Mouse (Mus musculus) liver, embryonic 15.5 days (tissue): ENCODE measurements around the gene C5ar1. TPM values are rescaled to one million over a fixed set of nuclear protein-coding genes. Genes with fewer than 3 reads are reported as not detected.
A peak's percentile ranks its signal among the peaks of the same experiment; 100 is the strongest.
"Not testable (repeated sequence)": the region's sequence is repeated elsewhere in the genome, so short reads cannot be mapped to it uniquely, and the experiment has no call there.

Experiments used
- ATAC-seq: fragments of 200-750 bp; cut with Nextera tagmentation; 2 replicates; pipeline ENCODE4 v1.8.0; 2017; ENCODE audit warnings: moderate number of reproducible peaks, mild to moderate bottlenecking, moderate library complexity; ENCODE audit not compliant: insufficient read depth
- H3K27ac ChIP-seq: fragments of 300-500 bp; sonication (generic); replicated peaks from 2 replicates; pipeline ENCODE4 v1.5.1; 2015; ENCODE audit warnings: mild to moderate bottlenecking, inconsistent platforms
- H3K27me3 ChIP-seq: fragments of 300-500 bp; sonication (generic); 2 replicates; pipeline ENCODE4 v1.6.1; 2015; ENCODE audit warnings: mild to moderate bottlenecking, inconsistent platforms
- H3K36me3 ChIP-seq: fragments of 300-500 bp; sonication (generic); replicated peaks from 2 replicates; pipeline ENCODE4 v1.6.1; 2015; ENCODE audit warnings: moderate library complexity, mild to moderate bottlenecking, inconsistent platforms
- H3K4me1 ChIP-seq: fragments of 300-500 bp; sonication (generic); replicated peaks from 2 replicates; pipeline ENCODE4 v1.6.1; 2015; ENCODE audit warnings: inconsistent platforms
- H3K4me2 ChIP-seq: fragments of 300-500 bp; sonication (generic); 2 replicates; pipeline ENCODE4 v1.6.1; 2015; ENCODE audit warnings: moderate library complexity, mild to moderate bottlenecking, inconsistent platforms
- H3K4me3 ChIP-seq: fragments of 300-500 bp; sonication (generic); replicated peaks from 2 replicates; pipeline ENCODE4 v1.5.1; 2015; ENCODE audit warnings: mild to moderate bottlenecking, inconsistent platforms
- H3K9ac ChIP-seq: fragments of 300-500 bp; sonication (generic); 2 replicates; pipeline ENCODE4 v1.6.1; 2015; ENCODE audit warnings: moderate library complexity, mild to moderate bottlenecking, inconsistent platforms
- H3K9me3 ChIP-seq: fragments of 300-500 bp; sonication (generic); replicated peaks from 2 replicates; pipeline ENCODE4 v1.6.1; 2016; ENCODE audit warnings: inconsistent platforms
- WGBS: fragments of 180-500 bp; shearing (Covaris S2); methylation state at CpG from one replicate; pipeline ENCODE4 v1.1.7; 2015; ENCODE audit warnings: mixed read lengths; ENCODE audit not compliant: insufficient replicate concordance; 5-methylcytosine and 5-hydroxymethylcytosine counted together
- polyA plus RNA-seq: library from polyadenylated mRNA; unstranded; fragments of >200 nt; fragmentation: Nextera tagmentation; extraction: Ambion mirVana; gene quantifications from 2 replicates; pipeline ENCODE4 v1.2.1, GENCODE M21; 2015

Gene C5ar1
- polyA plus RNA-seq, 1 experiment from 2014 or later: 3.5 TPM

GRCm38 (mm10) chr7:16274922-16275890 lies 15.9 kb upstream of the C5ar1 start:
- peak; percentile 7; the same call in 1 of the 2 replicates for ATAC-seq
- Histone ChIP-seq H3K36me3 (peaks cover 44% of the 10 kb centered on the region), H3K4me2 (peak overlapping the region; percentile 99), H3K4me1 (peaks cover 60% of the 10 kb centered on the region), H3K9ac (peak overlapping the region; percentile 80), H3K4me3 (peak overlapping the region; percentile 82), H3K27ac (peak overlapping the region; percentile 98), H3K27me3 (no peaks in the 10 kb centered on the region), H3K9me3 (no peaks in the 10 kb centered on the region)
- 35% methylated on average over 10 of the region's 10 CpGs for WGBS

GRCm38 (mm10) chr7:16273766-16274140 lies 14.4 kb upstream of the C5ar1 start:
- Histone ChIP-seq H3K27me3 (no peaks in the 10 kb centered on the region), H3K4me3 (peak overlapping the region; percentile 82), H3K36me3 (peaks cover 32% of the 10 kb centered on the region), H3K27ac (peak overlapping the region; percentile 98), H3K4me2 (peak overlapping the region; percentile 99), H3K9ac (peak overlapping the region; percentile 80), H3K9me3 (no peaks in the 10 kb centered on the region), H3K4me1 (peaks cover 60% of the 10 kb centered on the region)
- ATAC-seq: peak; percentile 82
- WGBS: 0% methylated on average over 18 of the region's 18 CpGs

GRCm38 (mm10) chr7:16273081-16273765 lies 13.9 kb upstream of the C5ar1 start, which contains the start of gene Inafm1:
Gene Inafm1 (minus strand): TSS chr7:16273617.
- Histone ChIP-seq H3K4me2 (peak within 1 kb of the TSS; percentile 99), H3K27ac (peak within 1 kb of the TSS; percentile 98), H3K9ac (peak within 1 kb of the TSS; percentile 80), H3K9me3 (no peaks in the 10 kb centered on the region), H3K4me1 (peaks cover 58% of the 10 kb centered on the region), H3K4me3 (peak within 1 kb of the TSS; percentile 82), H3K27me3 (no peaks in the 10 kb centered on the region), H3K36me3 (peaks cover 27% of the 10 kb centered on the region)
- 1% methylated on average over 48 of the region's 49 CpGs for WGBS
- peak; percentile 71 for ATAC-seq

- peak overlapping the region; percentile 80 for H3K9ac ChIP-seq
- H3K4me3 ChIP-seq: peak overlapping the region; percentile 82
- H3K36me3 ChIP-seq: peaks cover 22% of the 10 kb centered on the region
- H3K4me1 ChIP-seq: peaks cover 57% of the 10 kb centered on the region
- under 1% methylated on average over 46 of the region's 46 CpGs for WGBS
- ATAC-seq: peak; percentile 76
- H3K27me3 ChIP-seq: no peaks in the 10 kb centered on the region
- peak overlapping the region; percentile 98 for H3K27ac ChIP-seq
- peak overlapping the region; percentile 99 for H3K4me2 ChIP-seq
- H3K9me3 ChIP-seq: no peaks in the 10 kb centered on the region
Measured at GRCm38 (mm10) chr7:16272681-16273080, 13.3 kb upstream of the C5ar1 start.

GRCm38 (mm10) chr7:16271139-16271538 lies 11.8 kb upstream of the C5ar1 start:
- WGBS: 83% methylated on average over 1 of the region's 1 CpGs
- Histone ChIP-seq H3K4me3 (no peak overlapping the region), H3K27ac (no peak overlapping the region), H3K4me2 (no peak overlapping the region), H3K36me3 (peaks cover 6% of the 10 kb centered on the region), H3K27me3 (no peaks in the 10 kb centered on the region), H3K9ac (no peak overlapping the region), H3K9me3 (no peaks in the 10 kb centered on the region), H3K4me1 (peaks cover 48% of the 10 kb centered on the region)
- no peak for ATAC-seq

GRCm38 (mm10) chr7:16266593-16266992 lies 7.3 kb upstream of the C5ar1 start:
- not testable (repeated sequence) for H3K4me2 ChIP-seq, H3K9ac ChIP-seq, H3K36me3 ChIP-seq, H3K9me3 ChIP-seq, ATAC-seq, H3K4me3 ChIP-seq, H3K4me1 ChIP-seq, H3K27me3 ChIP-seq, H3K27ac ChIP-seq
- 57% methylated on average over 7 of the region's 7 CpGs for WGBS

- H3K4me1 ChIP-seq: no peaks in the 10 kb centered on the region; the same call in none of the 2 replicates
- no peaks in the 10 kb centered on the region for H3K27me3 ChIP-seq
- 73% methylated on average over 11 of the region's 11 CpGs for WGBS
- no peaks in the 10 kb centered on the region for H3K9me3 ChIP-seq
- no peak overlapping the region for H3K27ac ChIP-seq
- no peaks in the 10 kb centered on the region for H3K36me3 ChIP-seq
- H3K4me2 ChIP-seq: no peak overlapping the region
- no peak for ATAC-seq
- H3K9ac ChIP-seq: no peak overlapping the region
- H3K4me3 ChIP-seq: no peak overlapping the region
Measured at GRCm38 (mm10) chr7:16265856-16266255, 6.5 kb upstream of the C5ar1 start.

- Histone ChIP-seq H3K27ac (no peak overlapping the region), H3K36me3 (no peaks in the 10 kb centered on the region), H3K27me3 (no peaks in the 10 kb centered on the region), H3K4me3 (no peak overlapping the region), H3K4me1 (no peaks in the 10 kb centered on the region; the same call in 1 of the 2 replicates), H3K4me2 (no peak overlapping the region), H3K9ac (no peak overlapping the region), H3K9me3 (no peaks in the 10 kb centered on the region)
- 36% methylated on average over 5 of the region's 5 CpGs for WGBS
- ATAC-seq: no peak
Measured at GRCm38 (mm10) chr7:16263843-16264242, 4.5 kb upstream of the C5ar1 start.

- no peaks in the 10 kb centered on the region; the same call in 1 of the 2 replicates for H3K4me1 ChIP-seq
- 0 out of 2 replicates have a peak, but pooled peaks have one; percentile 3 for ATAC-seq
- H3K36me3 ChIP-seq: no peaks in the 10 kb centered on the region
- H3K9ac ChIP-seq: no peak overlapping the region
- no peak overlapping the region for H3K4me3 ChIP-seq
- no peaks in the 10 kb centered on the region for H3K27me3 ChIP-seq
- WGBS: 16% methylated on average over 8 of the region's 8 CpGs
- no peak overlapping the region for H3K27ac ChIP-seq
- H3K4me2 ChIP-seq: no peak overlapping the region
- no peaks in the 10 kb centered on the region for H3K9me3 ChIP-seq
Measured at GRCm38 (mm10) chr7:16263015-16263787, 3.9 kb upstream of the C5ar1 start.

GRCm38 (mm10) chr7:16261097-16261496 lies 1.8 kb upstream of the C5ar1 start:
- Histone ChIP-seq H3K4me1 (peaks cover 3% of the 10 kb centered on the region), H3K27ac (0 out of 2 replicates have a peak overlapping the region, but pooled peaks have one; percentile 24), H3K9me3 (no peaks in the 10 kb centered on the region), H3K4me3 (no peak overlapping the region), H3K36me3 (no peaks in the 10 kb centered on the region), H3K9ac (no peak overlapping the region), H3K4me2 (no peak overlapping the region), H3K27me3 (no peaks in the 10 kb centered on the region)
- ATAC-seq: peak; percentile 9; the same call in 1 of the 2 replicates
- 24% methylated on average over 1 of the region's 1 CpGs for WGBS
